16 mouse cellular contexts compared by ENCODE assay signal in genomic region chr9:22313218-22313617, GRCm38 (mm10). TPM values are rescaled to one million over a fixed set of nuclear protein-coding genes. Genes with fewer than 3 reads are reported as not detected.
DNase-seq lines count a peak whose midpoint lies in the region.
"Had no signal": no experiment of that assay in that cellular context is flagged by ENCODE, and none has a peak within 500 bp of the region (broad histone marks: within the 10 kb centered on the region; RNA-seq: fewer than 3 reads in every experiment).

No protein-coding gene starts in this region.

- peak; percentile 6 for DNase-seq in heart, adult 8-10 months (ENCODE audit: low spot score)
- DNase-seq in heart, postnatal 10 days, result no peak
- peak; percentile 14 for DNase-seq in urinary bladder, postnatal 14 days (ENCODE audit: low spot score)
- no peak for DNase-seq in urinary bladder, postnatal 10 days (ENCODE audit: low spot score)
- peak; percentile 55 for DNase-seq in lung, postnatal 10 days
- peak; percentile 37 for DNase-seq in splenic B cell, adult 2 months (ENCODE audit: low read depth, low spot score)
- no peak for DNase-seq in layer of hippocampus, postnatal 10 days (ENCODE audit: low spot score in 2 of 2)
- no peak for DNase-seq in gastrocnemius, postnatal 4 days (ENCODE audit: low spot score in 2 of 2)
- DNase-seq: adrenal gland, adult 8-10 months; cerebellum, postnatal 36 days; gastrocnemius, adult 2 months; midbrain, embryonic 14.5 days; right cerebral cortex, adult 18-20 months; thymus, postnatal 4 days had no signal

- intact Hi-C loops in heart, postnatal 10 days (cut with DNase I), result no loop called here

- H3K27me3 ChIP-seq in splenic B cell, adult 2 months (ENCODE audit: control insufficient read depth, insufficient read depth, low read length, poor library complexity, severe bottlenecking), result no peaks in the 10 kb centered on the region
- H3K27me3 ChIP-seq: hindbrain, embryonic 15.5 days; limb, embryonic 12.5 days had no signal

- no peaks in the 10 kb centered on the region for H3K36me3 ChIP-seq in splenic B cell, adult 2 months (ENCODE audit: control insufficient read depth, insufficient read depth, low read length, poor library complexity, severe bottlenecking)
- H3K36me3 ChIP-seq: hindbrain, embryonic 15.5 days; limb, embryonic 12.5 days had no signal

RNA-seq across cellular contexts. Expression of gene Zfp810, which starts 5.8 kb away (rescaled TPM):
- 1 to 10 TPM; 4.5 to 8.9 (median 6.3) TPM for total RNA-seq in heart, adult 8-10 months (2022)
- 10 to 100 TPM; 12.3 to 13.9 TPM for total RNA-seq in heart, postnatal 10 days (2021)
- 10 to 100 TPM; 18.7 to 25.4 TPM for total RNA-seq in layer of hippocampus, postnatal 10 days (2021)
- 1 to 10 TPM; 4.2 to 5.2 TPM for total RNA-seq in gastrocnemius, postnatal 4 days (2021)

RNA-seq across cellular contexts. Expression of gene Zfp599, which starts 53.5 kb away (rescaled TPM):
- total RNA-seq in heart, adult 8-10 months (2022), result under 1 TPM; 0.08 to 0.49 (median 0.22) TPM
- 1 to 10 TPM in 1 of 2 experiments, under 1 TPM in 1; 0.97 to 1.2 TPM for total RNA-seq in heart, postnatal 10 days (2021)
- total RNA-seq in layer of hippocampus, postnatal 10 days (2021), result 1 to 10 TPM; 5.6 to 6.0 TPM
- under 1 TPM; 0.21 to 0.27 TPM for total RNA-seq in gastrocnemius, postnatal 4 days (2021)
- total RNA-seq: gastrocnemius, adult 2 months had no signal

Comparison
In these comparisons a context has a peak if more than half of its experiments do, and no peak if none do; other contexts are left out.
1. DNase-seq: peak in heart, adult 8-10 months (single experiment), urinary bladder, postnatal 14 days (single experiment), lung, postnatal 10 days (single experiment) and splenic B cell, adult 2 months (single experiment); none in heart, postnatal 10 days (0 of 2), urinary bladder, postnatal 10 days (single experiment), layer of hippocampus, postnatal 10 days (0 of 2) and gastrocnemius, postnatal 4 days (0 of 2).